Mouse (Mus musculus) liver, adult 2 months (tissue): ENCODE data around the gene 6330409D20Rik.

Experiments used
- CTCF ChIP-seq: fragments of 200-500 bp; IDR thresholded peaks from 2 replicates; pipeline ENCODE4 v1.5.1; 2011; ENCODE audit warnings: low read depth, low read length, control low read depth
- POLR2A ChIP-seq: fragments of 200-500 bp; IDR thresholded peaks from 2 replicates; pipeline ENCODE4 v1.6.1; 2011; ENCODE audit warnings: low read length, control low read depth; ENCODE audit not compliant: insufficient read depth; ENCODE audit errors: extremely low read depth

- TF ChIP-seq CTCF, result no peak
- no peak for TF ChIP-seq POLR2A
Measured at GRCm38 (mm10) chr2:32781710-32782109, 40.9 kb upstream of the 6330409D20Rik start.
